Mouse (Mus musculus): ENCODE results near the gene BC051665.

BC051665 gene

DNA sequence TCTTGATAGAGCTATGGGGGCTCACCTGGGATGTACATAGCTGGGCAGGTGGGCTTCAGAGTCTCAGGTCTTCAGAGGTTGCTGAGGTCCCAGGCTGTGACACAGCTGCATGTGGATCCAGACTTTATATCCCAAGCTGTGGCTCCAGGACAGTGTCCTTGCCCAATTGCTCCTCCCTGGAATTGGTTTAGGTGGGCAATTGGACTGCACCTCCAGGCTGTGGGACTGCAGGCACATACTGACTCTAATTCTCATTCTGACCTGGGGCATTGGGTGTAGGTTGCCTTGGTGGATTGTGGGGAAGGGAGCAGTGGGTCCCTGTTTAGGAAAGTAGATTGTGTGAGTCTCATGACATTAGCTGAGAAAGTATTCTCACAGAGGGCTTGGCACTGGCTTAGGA lies at the start of gene BC051665:
Gene BC051665 (minus strand): TSS at position 101 of the 400 bp plus-strand sequence.
- DNase-seq, result no peak

DNA sequence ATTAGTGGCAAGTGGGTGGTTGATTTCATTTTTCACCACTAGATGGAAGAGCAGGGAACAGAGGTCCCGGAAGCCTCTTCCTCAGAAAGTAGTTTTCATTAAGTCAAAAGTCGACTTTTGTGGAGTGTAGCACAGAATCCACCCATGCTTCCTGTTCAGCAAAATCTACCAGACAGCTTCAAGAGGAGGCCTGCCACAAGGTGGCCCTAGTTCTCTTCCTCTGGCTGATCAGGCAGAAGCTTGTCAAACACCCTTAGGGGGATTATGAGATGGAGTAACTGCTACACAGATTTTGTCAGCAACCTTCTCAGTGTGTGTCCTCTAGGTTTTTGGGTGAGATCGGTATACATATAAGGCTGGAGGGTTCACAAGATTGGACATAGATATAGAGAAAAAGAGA lies 39.9 kb upstream of the BC051665 start:
- no peak for DNase-seq

DNA sequence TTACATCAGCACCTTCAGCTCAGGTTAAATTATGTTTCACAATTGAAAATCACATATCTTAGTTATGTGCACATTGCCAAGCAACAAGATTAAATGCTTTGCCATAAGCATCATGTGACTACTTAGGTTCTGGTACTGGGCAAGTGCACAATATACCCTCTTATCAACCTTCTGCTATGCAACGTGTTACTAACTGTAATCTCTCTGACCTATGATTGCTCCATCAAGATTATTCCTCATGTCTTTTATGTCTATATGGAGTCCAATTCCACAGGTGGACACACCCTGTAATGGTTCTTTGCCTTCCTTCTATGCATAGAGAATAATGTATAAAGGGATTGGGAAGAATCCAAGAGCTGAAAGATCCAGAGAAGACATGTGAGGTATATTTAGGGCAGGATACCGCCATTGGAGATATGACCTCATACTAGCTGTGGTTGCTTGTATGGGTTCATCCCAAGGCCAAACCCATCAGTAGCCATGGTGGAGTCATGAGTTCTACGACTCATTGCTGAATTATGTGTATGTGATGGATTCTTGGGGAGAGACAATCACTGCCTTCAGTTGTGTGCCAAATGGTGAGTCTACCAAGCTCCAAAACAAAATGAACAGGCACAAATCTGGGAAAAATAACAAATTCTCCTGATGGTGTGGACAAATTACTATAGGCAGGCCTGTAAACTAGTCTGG lies 34.5 kb upstream of the BC051665 start:
- no peak for DNase-seq

DNA sequence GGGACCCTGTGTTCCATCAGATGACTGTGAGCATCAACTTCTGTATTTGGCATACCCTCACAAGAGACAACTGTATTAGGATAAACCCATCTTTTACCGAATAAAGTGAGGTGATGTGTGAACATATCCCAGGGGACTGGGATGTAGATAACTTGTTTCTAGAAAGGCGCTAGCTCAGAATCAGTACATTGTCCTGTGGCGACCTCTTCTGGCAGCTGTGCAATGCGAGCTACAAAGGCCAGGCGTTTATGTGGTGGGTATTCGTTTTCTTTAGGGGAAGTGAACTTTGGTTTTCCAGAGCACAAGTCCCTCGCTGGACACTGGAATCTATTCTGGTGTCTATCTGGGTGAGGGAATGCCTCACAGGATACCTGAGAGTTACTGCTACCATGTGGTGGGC lies 33.3 kb upstream of the BC051665 start:
- no peak for DNase-seq

- no peak for DNase-seq
These were observed 27.6 kb upstream of the BC051665 start for GRCm38 (mm10) chr13:60813722-60814121.

GRCm38 (mm10) chr13:60812768-60813167 lies 26.6 kb upstream of the BC051665 start:
- DNase-seq, result no peak

DNA sequence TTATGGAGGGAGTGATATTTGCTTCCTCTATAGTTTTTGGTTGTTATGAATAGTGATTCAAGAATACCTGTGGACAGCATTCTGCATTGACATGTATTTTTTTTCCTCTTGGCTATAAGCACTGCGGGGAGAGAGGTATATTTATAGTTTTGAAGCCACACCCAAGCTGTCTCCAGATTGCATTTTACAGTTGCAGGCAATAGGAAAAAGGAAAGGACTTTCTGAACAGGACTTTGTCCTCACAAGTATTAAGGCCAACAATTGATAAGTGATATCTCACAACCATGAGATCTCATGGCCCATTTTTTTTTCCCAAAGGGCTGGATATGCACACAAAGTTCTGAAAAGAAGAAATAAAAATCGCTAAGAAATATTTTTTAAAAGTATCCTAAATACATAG lies 23.5 kb upstream of the BC051665 start:
- no peak for DNase-seq

DNA sequence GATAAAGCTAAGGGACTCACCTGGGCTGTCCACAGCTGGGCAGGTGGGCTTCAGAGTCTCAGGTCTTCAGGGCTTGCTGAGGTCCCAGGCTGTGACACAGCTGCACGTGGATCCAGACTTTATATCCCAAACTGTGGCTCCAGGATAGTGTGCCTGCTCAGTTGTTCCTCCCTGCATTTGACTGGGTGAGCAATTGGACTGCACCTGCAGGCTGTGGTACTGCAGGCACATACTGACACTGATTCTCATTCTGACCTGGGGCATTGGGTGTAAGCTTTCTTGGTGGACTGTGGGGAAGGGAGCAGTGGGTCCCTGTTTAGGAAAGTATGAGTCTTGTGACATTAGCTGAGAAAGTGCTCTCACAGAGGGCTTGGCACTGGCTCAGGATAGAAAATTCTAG lies 16.6 kb upstream of the BC051665 start, which contains the start of gene Ctsll3:
Gene Ctsll3 (minus strand): TSS at position 101 of the 400 bp plus-strand sequence.
- DNase-seq, result no peak

- no peak for DNase-seq
These were observed 3.3 kb upstream of the BC051665 start for GRCm38 (mm10) chr13:60789466-60789865.

DNA sequence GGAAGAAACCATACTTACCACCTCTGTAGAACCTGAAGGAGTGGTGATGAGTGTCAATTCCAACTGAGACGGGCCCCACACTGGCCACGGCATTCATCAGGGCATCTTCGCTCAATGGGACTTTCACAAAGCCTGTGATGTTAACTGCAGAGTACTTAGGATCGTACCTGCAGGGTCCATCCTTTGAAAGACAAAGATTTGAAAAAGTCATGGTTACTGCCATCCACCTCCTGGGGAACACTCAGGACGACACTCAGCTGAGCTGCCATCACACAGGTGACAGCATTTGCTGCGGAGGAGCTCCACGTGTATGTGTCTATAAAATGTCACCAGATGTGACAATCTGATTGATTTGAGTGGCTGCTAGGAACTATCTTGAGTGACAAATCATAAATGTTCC lies 2.9 kb downstream of the BC051665 start:
- no peak for DNase-seq

DNA sequence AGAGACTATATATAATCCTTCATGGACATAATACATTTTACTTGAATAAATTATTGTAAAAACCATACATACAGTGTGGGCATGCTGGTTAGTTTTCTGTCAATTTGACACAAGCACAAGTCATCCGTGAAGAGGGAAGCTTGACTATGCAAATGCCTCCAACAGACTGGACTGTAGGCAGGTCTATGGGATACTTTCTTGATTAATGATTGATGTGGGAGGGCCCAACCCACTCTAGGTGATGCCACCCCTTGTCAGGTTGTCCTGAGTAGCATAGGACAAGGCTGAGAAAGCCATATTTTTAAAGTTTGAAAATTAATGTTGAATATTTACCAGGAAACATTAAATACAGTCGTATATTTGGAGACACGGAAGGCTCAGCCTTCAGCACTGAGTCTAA lies 5.6 kb downstream of the BC051665 start:
- DNase-seq, result no peak

- DNase-seq, result no peak
These were observed 25.0 kb downstream of the BC051665 start for GRCm38 (mm10) chr13:60761161-60761560.

DNA sequence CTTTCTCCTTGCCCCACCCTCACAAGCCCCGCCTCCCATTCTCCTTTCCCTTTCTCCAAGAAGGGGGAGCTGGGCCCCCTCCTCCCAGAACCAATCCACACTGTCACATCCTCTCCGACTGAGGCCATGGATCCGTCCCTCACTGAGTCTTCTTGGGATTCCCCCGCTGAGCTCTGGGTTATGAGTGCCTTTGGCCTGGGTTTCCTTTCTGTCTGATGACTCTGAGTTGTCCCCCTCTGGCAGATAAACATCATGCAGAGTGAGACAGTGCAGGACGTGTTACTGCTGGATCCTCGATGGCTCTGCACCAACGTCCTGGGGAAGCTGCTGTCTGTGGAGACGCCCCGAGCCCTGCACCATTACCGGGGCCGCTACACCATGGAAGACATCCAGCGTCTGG lies 25.8 kb downstream of the BC051665 start:
- DNase-seq, result no peak

GRCm38 (mm10) chr13:60759136-60759535 lies 27.0 kb downstream of the BC051665 start:
- peak; percentile 12 to 22 for DNase-seq

- DNase-seq, result no peak
These were observed 28.9 kb downstream of the BC051665 start for GRCm38 (mm10) chr13:60757292-60757691.

DNA sequence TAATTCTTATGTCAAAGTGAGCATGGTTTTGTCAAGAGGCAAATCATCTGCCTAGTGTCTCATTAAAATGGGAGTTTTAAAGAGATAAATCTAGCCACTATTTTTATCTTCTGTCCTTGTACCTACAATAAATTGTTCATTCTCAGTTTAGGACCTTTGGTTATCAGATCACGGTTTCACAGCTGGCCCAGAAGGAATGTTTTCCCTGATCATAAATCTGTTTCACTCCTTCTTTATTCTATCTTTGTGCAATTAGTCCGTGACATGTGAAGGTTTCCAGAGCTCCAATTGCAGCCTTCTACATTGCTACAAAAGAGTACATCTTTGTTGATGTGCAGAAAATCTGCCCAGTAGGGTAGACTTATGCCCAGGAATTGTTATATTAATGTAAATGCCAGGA lies 30.9 kb downstream of the BC051665 start:
- no peak for DNase-seq

DNA sequence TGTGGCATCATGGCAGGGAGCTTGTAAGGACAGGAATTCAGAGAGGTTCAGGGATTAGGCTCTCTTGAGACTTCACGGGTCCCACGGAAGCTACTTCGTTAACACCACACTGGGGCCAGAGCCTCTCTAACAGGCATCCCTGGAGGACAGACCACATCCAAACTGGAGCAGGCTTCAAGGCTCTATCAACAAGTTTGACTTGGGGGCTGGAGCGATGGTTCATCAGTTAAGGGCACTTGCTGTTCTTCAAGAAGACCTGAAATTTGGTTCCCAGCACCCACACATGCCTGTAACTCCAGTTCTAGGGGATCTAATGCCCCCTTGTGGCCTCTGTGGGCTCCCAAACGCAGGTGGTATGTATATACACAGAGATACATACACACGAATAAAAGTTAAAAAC lies 32.9 kb downstream of the BC051665 start:
- DNase-seq, result no peak

- no peak for DNase-seq
These were observed 35.2 kb downstream of the BC051665 start for GRCm38 (mm10) chr13:60750930-60751329.

GRCm38 (mm10) chr13:60748556-60748955 lies 37.6 kb downstream of the BC051665 start:
- no peak for DNase-seq

DNA sequence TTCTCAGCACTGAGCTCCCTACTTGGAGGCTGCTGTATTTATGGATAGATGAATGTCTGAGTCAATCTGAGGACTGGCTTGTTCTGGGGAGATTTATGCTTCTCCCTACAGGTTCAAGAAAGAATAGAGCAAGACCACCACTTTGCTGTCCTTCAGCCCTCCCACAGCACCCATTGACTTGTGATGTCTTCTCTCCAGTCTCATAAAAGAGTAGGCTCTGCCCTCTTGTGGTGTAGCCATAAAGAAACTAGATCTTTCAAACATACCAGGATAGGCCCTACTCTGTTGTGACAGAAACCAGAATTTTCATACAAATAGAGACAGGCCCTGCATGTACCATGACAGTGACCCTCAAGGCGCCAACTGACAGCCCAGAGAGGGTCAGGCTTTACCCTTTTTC lies 39.0 kb downstream of the BC051665 start:
- DNase-seq, result no peak

DNA sequence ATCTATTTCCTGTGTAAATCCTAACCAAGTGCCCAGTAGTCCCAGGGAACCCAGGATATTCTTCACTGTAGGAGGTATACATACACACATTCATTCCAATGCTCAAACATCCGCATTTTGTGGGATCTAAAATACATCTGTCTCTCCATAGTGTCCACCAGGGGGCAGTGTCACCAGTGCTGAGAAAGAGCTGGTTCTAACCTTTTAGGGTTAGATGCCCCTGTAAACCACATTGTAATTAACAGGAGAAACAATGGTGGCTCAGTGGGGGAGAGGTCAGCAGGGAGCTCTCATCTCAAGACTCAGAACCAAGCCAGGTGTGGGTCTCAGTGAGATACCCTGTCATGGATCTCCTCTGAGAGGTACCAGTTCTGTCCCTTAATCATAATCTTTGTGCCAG lies 39.9 kb downstream of the BC051665 start:
- peak in 1 of 2 experiments; percentile 23 for DNase-seq

DNA sequence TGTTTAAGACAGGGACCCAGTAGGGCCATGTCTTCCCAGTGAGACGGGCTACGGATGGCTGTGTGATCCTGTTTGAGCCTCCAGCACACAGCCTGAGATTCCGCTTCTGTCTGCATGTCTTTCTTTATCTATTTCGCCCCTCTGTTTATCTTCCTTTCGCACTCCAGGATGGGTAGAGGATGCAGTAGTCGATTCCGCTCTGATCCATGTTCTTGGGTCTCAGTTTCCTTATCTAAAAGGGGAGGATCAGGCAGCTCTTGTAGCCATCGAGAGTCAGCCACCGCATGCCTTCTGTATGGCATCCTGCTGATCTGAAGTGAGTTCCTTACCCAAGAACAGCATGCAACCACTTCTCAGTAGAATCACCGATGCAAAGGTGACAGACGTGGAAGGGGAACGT lies 40.8 kb downstream of the BC051665 start:
- DNase-seq, result no peak

GRCm38 (mm10) chr13:60744736-60745135 lies 41.4 kb downstream of the BC051665 start:
- DNase-seq, result no peak

- peak; percentile 67 to 72 for DNase-seq
These were observed 42.1 kb downstream of the BC051665 start for GRCm38 (mm10) chr13:60744078-60744460.

DNA sequence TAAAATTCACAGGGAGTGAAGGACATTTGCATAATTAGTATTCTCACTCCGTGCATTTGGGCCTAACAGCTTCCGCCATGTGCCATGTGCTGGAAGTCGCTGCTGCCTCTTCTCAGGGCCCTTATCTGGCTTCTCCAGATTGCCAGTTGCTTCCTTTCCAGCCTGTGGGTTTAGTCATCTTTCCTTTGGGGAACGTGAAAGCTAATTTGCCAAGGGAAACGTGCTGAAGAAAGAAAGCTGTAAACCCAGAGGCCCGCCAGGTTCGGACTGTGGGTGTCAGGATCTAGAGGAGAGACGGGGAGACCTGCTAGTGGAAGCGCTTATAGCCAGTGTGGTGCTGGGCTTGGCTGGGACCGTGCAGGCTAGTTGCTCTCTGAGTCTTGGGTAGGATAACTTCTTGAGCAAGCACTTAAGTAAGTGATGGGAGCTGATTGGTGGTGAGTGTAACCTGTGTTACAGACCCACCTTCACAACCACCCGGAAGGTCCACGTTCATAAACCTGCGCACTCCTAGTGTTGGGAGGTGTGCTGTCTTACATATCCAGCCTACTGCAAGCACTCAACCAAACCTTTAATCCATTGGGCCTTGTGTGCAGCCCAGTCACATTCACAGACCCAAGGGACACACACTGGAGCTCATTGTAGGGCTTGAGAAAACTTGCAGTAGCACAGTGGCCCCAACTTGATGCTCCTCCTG lies 42.6 kb downstream of the BC051665 start:
- DNase-seq, result no peak
